Mouse (Mus musculus) left cerebral cortex, postnatal 10 days (tissue): ENCODE measurements around the gene Fgfr1op2. TPM values are rescaled to one million over a fixed set of nuclear protein-coding genes. Genes with fewer than 3 reads are reported as not detected.
A peak's percentile ranks its signal among the peaks of the same experiment; 100 is the strongest.

Experiments
- DNase-seq, 2 experiments: peaks; one replicate each; pipeline ENCODE4 v3.0.0; 2021 to 2022; ENCODE audit warnings: low spot score in 2 of 2, mixed read lengths in 1 of 2; ENCODE audit errors: extremely low spot score in 1 of 2
- intact Hi-C: fragments of 180-260 bp; cut with DNase I; formaldehyde crosslinking; loops from one replicate; pipeline ENCODE4 v1.15.1; 2025
- total RNA-seq, 2 experiments: library from RNA; stranded (reverse); gene quantifications; 2 replicates each; pipeline ENCODE4 v1.2.3; 2021

Fgfr1op2 gene
- total RNA-seq, 2 experiments from 2014 or later: 47.2 to 50.3 TPM

DNA sequence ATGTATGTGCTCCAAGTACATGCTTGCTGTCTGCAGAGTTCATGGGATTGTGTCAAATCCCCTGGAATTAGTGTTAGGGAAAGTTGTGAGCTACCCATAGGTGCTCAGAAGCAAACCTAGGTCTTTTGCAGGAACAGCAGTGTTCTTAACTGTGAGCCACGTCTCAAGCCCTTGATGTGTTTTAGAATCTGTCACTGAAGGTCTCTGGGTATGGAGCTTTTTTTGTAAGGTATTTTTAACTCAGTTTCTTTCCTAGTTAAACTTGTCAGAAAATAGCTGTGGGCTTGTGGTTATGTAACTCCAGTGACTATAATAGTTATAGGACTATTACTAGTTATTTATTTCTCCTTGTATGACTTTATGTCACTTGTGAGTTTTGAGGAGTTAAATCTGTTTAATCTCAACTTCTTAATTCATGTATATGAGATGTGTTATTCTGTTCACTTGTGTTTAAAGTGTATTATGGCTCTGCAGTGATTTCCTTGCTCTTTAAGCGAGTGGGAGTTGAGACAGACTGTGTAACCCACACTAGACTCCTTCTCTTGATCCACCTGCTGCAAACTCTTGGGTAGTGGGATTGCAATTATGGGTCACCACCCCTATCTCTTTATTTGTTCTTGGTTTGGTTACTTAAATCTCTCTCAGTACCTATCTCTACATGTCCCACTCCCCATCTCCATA lies 6.5 kb downstream of the Fgfr1op2 start:
- no peak for DNase-seq
- intact Hi-C loops: no loop called here

DNA sequence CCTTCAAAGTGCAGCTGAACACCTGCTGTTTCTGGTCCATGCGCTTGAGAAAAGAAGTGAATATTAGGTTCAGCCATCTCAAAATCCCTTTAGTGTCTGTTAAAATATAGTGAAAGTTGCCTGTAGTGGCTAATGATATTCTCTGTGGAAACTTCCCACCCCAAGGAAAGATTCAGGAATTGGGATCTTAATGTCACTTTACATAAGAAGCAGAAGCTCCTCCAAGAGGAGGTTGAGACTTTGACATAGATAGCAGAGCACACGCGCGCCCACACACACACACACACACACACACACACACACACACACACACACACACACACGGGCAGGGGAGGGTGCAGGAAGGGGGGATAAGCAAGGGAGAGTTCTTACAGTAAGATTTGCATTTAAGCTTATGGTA lies 8.1 kb downstream of the Fgfr1op2 start:
- intact Hi-C loops: no loop called here
- DNase-seq: no peak

- intact Hi-C loops: loop anchor here (5.0 kb wide), 1 partner anchor 45 kb away; no protein-coding TSS in a partner anchor
- DNase-seq: no peak
Measured at GRCm38 (mm10) chr6:146602601-146603000, 25.6 kb downstream of the Fgfr1op2 start.

DNA sequence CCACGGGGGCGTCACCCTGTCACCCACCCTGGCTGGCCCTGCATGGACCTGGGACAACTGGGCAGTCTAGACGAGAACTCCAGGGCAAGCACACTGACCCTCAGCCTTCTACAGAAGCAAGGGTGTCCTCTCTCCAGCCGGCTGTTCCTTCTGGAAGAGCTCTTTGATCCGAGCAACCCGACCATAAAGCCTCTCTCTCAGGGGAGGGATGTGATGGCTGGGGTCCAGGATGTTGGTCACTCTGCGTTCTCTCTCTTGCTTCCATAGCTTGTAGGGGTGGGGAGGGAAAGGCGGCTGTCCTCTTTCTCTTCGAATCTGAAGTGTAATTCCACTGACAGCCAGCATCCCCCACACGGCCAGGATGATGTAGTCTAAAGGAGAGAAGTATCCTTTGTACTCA lies 26.6 kb downstream of the Fgfr1op2 start:
- no peak for DNase-seq

DNA sequence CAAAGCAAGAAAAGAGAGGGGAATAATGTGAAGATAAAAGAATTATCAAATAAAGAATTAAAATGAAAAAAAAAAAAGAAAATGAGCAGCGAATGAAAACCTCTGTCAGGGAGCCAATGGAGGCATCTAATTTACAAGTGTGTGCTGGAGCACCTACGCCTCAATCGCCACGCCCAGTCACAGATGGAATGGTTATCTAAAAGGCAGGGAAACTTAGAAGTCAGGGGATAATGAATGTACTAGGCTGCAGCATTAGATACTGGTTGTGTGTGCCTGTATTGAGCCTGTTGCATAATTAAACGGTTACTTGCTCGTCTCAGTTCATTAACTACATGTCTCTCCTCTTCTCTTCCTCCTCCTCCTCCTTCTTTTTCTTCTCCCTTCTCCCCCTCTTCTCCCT lies 34.4 kb downstream of the Fgfr1op2 start:
- no peak for DNase-seq
- intact Hi-C loops: no loop called here

More for the DNA sequence above, 26.6 kb downstream of the Fgfr1op2 start:
- intact Hi-C loops: loop anchor here (5.0 kb wide), 1 partner anchor 46 kb away; no protein-coding TSS in a partner anchor

DNA sequence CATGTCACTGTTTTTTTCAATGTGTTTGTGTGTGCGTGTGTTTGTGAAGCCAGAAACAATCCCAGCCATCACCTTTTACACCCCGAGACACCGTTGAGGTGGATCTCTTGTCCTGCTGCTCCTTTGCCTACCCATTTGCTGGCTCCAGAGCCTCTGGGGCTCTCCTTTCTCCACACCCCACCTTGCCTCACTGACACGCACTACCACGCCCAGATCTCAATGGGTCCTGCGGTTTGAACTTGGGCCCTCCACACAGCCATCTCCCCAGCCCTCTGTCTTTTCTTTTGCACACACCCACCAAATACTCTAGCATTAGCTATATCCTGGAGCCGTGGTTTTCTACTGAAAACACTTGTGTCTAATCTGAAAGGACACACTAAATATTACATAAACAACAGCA lies 34.9 kb downstream of the Fgfr1op2 start:
- DNase-seq: no peak
- intact Hi-C loops: no loop called here

DNA sequence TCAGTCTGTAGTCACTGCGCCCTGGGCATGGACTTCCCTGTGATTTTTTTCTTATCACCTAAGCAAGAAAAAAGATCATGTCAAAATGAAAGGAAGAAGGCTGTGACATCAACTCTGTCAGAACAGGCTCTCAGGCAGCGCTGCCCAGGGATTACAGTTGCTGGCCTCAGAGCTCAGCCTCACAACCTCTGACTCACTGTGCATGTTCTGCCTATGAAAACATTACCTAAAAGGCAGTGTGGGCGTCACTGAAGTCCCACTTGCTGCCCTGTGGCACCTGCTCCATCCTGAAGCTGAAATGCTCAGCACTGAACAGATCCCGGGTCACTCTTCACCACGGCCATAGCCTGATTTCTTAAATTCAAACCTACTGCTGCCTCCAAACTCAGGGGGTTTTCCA lies 35.7 kb downstream of the Fgfr1op2 start:
- no peak for DNase-seq
- intact Hi-C loops: no loop called here

DNA sequence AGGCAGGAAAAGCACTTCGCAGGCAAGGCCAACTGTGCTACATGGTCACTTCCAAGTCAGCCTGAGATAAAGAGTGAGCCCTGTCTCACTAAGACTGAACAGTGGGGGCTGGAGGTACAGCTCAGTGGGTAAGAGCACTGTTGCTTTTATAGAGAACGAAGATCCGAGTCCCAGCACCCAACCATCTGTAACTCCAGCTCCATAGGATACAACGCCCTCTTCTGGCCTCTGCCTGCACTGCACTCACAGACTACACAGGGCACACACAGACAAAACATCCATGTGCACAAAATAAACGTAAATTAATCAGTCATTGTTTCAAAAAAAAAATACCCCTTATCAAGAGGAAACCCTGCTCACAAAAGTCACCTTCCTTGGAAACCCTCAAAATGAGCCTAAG lies 36.9 kb downstream of the Fgfr1op2 start:
- intact Hi-C loops: no loop called here
- no peak for DNase-seq

DNA sequence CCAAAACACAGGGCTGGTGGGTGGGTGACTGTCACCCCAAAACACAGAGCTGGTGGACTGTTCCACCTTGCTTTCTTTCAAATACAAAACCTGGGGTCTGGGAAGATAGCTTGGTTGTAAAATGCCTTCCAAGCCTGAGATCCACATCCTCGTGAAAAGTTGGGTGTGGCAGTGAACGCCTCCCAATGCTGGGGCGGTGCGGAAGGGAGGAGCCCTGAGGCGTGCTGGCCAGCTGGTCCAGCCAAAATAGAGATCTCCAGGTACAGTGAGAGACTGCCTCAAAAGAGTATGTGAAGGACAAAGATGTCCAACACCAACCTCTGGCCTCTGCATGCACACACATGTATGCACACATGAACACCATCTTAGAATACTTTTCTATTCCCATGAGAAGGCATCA lies 37.5 kb downstream of the Fgfr1op2 start:
- no peak for DNase-seq
- intact Hi-C loops: no loop called here

GRCm38 (mm10) chr6:146615891-146616290 lies 38.9 kb downstream of the Fgfr1op2 start:
- intact Hi-C loops: no loop called here
- no peak for DNase-seq

DNA sequence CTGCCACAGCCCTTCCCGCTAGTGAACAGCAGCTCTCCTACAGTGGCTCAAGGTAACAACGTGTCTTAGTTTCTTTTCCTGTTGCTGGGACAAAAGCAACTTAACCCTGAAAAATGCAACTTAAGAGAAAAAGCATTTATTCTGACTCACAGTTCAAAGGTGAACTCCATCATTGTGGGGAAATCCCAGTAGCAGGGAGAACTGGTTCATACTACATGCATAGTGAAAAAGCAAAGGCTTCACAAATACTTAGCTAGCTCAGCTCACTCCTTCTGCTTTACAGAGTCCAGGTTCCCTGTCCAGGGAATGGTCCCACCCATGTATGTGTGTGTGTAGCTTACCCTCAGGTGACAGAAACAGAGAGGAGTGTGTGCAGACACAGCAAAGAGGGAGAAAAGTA lies 39.7 kb downstream of the Fgfr1op2 start:
- no peak for DNase-seq
- intact Hi-C loops: no loop called here

DNA sequence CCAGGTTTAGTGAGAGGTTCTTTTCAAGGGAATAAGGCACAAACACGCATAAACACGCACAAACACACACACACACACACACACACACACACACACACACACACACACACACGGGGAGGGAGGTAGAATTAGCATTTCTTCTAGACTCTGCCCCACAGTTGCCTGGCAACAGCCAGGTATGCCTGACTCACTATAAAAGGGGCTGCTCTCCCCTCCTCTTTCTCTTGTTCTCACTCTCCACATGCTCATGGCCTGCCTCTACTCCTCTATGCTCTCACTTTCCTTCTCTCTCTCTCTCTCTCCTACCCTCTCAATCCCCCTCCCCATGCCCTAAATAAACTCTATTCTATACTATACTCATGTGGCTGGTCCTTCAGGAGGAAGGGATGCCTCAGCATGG lies 51.1 kb downstream of the Fgfr1op2 start:
- intact Hi-C loops: no loop called here
- DNase-seq: no peak

DNA sequence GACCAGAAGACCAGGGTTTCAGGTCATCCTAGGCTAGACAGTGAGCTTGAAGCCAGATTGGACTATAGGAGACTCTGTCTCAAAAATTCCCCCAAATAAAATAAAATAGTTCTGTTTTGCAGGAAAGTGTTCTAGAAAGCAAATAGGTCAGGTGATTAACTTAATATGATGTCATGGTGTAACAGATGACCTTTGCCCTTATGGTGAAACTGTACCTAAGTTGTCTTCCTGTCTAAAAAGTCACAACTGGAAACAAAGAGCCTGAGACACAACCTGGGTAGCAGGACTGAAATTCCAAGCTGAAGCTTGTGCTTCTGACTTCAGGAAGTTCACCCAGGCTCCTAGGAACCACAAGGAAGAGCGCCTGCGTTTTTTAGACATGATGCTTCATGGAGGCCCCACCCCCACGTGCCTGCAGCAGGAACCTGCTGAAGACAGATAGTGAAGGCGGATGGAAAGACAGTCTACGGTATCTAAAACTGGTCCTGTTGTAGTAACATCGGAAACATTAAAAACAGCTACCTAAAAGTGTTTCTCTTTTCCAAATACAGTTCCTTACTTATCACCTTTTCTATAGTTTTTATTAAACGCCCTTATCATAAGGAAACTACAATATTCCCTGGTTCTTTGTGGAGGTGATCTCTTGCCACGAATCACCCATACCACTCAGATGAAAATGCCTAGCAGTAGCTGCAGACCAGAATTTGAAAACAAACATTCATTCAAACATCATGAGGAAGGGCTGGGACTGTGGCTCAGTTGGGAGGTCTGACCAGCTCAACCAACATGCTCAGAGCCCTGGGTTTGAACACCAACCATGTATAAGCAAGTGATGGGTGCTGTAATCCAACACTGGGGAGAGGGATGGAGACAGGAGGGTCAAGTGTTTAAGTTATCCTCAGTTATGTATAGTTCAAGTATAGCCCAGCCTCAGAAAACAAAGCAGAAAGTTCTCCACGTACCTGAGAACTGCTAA lies 53.1 kb downstream of the Fgfr1op2 start:
- intact Hi-C loops: no loop called here
- no peak for DNase-seq

GRCm38 (mm10) chr6:146630961-146631360 lies 54.0 kb downstream of the Fgfr1op2 start:
- intact Hi-C loops: no loop called here
- DNase-seq: no peak

DNA sequence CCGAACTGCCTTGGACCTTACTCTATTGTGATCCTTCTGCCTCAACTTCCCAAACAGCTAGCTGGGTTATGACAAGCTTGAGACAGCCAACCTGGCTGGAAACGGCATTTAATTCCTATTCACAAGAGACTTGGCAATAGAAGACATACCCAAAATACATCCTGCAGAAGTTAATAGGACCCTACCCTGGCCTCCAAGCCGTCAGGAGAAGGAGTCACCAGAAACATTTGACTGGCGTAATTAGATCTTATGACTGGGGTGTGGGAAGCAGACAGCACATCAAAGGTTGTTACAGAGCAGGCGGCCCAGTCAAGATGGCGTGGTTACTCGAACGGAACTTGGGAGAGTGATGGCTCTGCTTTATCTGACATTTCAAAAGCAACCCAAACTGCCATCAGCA lies 54.8 kb downstream of the Fgfr1op2 start:
- no peak for DNase-seq
- intact Hi-C loops: no loop called here

DNA sequence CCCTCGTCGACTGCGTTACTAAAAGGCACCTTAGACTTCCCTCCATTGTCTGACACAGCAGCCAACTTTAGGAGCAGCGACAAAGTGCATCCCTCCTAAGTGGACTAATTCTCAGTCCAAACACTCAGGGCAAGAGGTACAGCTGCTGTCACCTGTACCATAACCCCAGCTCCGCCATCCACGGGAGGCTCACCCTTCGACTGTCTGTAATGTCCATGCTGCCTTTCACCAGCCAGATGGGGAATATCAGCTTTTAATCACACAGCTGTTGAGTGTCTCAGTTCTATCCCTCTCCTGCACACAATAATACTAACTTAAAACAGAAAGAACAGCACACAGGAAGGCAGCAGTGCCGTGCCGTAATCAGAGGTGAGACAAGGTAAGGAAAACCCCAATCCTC lies 55.4 kb downstream of the Fgfr1op2 start:
- intact Hi-C loops: no loop called here

GRCm38 (mm10) chr6:146633097-146633496 lies 56.1 kb downstream of the Fgfr1op2 start:
- intact Hi-C loops: no loop called here
- DNase-seq: no peak

More for the DNA sequence above, 55.4 kb downstream of the Fgfr1op2 start:
- DNase-seq: no peak

- intact Hi-C loops: no loop called here
- peak; percentile 25 to 51 for DNase-seq
Measured at GRCm38 (mm10) chr6:146633629-146634014, 56.6 kb downstream of the Fgfr1op2 start.

- intact Hi-C loops: no loop called here
- DNase-seq: peak; percentile 31 to 89
Measured at GRCm38 (mm10) chr6:146634015-146634722, 57.2 kb downstream of the Fgfr1op2 start.
